Mouse (Mus musculus): ENCODE results near the gene Iqcn.
A peak's percentile ranks its signal among the peaks of the same experiment; 100 is the strongest.

Iqcn gene

DNA sequence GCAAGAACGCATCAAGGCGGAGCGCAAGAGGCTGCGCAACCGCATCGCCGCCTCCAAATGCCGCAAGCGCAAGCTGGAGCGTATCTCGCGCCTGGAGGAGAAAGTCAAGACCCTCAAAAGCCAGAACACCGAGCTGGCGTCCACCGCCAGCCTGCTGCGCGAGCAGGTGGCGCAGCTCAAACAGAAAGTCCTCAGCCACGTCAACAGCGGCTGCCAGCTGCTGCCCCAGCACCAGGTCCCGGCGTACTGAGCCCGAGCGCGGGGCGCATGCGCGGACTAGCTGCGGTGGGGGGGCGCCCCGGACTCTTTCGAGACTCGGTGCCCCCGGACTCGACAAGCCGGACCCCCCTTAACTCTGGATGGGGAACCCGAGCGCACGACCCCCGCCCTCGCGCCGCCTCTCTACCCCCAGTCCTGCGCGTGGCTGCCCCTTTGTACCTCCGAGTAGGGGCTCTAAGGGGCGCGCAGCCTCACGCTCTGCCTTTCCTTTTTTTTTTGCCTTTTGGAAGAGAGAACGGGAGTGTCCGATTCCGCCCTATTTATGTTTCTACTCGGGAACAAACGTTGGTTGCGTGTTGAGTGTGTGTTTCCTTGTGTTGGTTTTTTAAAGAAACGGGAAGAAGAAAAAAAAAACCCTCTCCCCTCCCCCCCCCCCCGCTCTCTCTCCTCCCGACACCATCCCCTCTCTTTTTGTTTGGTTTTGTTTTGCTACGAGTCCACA, 3.3 kb upstream of the Iqcn start:
- DNase-seq (ENCODE audit: low read depth, low spot score), result peak; percentile 88

DNA sequence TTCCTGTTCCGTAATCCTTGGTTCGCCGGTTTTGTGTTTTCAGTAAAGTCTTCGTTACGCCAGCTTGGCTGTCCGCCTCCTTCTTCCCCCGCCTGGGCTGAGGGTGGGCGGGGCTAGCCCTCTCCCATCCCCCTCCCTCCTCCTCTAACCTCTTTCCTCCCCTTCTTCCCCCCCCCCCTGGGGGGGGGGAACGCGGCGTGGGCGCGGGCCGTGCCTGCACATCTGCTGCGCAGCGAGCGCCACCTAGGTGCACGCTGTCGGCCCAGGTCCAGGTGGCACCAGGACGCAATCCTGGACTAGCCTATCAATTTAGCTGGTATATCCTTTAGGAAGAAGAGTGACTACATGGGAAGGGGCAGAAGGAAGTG, 2.7 kb upstream of the Iqcn start:
- DNase-seq (ENCODE audit: low read depth, low spot score), result peak; percentile 96

DNA sequence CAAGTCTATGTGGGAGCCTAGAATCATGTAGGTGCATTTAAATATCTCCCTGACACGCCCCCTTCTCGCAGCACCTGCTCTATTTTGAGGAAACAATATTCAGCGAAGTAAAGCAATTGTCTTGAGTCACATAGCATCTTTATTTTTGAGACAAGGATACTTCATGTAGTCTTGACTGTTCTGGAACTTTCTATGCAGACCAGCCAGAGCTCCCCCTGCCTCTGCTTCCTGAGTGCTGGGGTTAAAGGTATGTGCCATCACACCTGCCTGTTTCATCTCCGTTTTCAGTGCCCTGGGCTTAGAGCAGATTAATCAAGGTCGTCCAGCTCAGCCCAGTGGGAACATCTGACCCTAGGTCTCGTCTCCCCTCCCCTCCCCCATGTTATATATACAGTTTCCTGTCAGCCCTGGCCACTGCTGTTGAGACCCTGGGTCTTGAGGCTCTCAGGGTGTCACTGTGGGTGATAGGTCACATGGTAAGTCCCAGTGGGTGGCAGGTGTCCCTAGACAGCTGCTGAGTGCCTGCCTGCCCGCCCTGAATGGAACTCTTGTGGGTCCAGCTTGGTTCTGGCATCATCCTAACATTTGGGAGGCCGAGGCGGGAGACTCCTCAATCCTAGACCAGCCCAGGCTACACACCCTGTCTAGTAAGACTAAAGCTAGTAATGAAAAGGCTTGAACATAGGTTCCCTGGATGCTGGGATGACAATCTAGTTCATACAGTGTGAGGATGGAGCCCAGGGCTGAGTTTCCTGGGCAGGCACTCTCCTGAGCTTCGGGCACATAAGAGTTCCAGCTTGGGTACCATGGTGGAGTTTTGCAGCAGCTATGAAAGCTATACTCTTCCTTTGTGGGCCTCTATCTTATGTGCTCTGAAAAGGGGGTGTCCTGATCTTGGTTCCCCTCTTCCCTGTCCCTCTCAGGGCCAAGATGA, 1.9 kb upstream of the Iqcn start:
- no peak for DNase-seq (ENCODE audit: low read depth, low spot score)

DNA sequence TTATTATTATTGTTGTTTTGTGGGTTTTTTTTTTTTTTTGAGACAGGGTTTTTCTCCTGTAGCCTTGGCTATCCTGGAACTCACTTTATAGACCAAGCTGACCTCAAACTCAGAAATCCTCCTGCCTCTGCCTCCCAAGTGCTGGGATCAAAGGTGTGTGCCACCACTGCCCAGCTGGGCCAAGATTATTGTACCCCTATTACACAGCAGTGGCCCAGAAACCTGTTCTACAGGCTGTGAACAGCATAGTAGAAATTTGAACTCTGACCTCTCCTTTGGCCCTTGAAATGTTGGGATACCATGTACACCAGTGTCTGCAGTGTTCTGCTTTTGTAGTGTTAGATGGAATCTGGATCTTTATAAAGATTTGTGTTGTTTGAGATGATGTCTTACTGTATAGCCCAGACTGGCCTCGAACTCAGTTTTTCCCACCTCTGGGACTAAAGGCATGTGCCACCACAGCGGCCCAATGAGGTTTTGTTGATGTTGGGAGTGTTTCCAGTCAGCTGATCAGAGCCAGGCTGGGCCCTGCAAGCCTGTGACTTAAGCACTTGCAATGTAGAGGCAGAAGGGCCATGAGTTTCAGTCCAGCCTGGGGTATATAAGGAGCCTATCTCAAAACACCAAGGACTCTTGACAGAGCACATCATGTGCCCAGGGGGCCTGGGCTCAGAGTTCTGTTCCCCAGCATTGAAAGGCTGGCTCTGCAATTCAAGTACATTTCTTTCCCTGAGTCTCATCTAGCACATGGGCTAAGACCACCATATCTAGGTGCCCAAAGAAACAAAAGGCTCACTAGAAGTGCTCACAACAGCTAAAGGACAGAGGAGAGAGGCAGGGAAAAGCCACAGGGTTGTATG, 1.0 kb upstream of the Iqcn start:
- DNase-seq (ENCODE audit: low read depth, low spot score), result no peak

DNA sequence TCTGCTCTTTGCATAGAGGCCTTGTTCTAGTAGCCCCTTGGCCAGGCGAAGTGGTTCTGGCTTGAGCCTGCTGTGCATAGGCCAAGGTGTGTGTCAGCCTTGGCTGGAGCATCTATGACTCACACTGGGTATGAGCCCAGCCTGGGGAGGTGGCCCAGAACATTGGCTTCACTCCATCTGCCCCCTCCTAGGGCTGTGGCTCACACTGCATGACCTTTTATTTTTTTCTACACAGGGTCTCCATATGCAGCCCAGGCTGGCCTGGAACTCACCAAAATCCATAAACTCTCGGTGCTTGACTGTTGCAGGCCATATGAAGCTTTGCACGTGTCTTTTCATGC, 445 bp upstream of the Iqcn start:
- peak; percentile 93 for DNase-seq (ENCODE audit: low read depth, low spot score)

DNA sequence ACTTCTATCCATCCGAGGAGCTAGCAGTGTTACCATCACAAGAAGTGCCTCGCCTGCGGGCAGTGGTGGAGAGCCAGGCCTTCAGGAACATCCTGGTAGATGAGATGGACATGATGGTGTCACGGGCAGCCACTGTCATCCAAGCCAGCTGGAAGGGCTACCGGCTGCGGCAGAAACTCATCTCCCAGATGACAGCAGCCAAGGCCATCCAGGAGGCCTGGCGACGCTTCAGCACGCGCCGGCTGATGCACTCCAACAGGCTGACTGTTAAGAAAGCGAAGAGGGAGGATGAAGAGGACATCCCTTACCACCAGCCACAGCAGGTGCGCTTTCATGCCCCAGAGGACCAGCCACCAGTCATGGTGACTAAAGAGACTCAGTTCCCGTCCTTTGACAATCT, 5.0 kb downstream of the Iqcn start:
- DNase-seq (ENCODE audit: low read depth, low spot score), result no peak

DNA sequence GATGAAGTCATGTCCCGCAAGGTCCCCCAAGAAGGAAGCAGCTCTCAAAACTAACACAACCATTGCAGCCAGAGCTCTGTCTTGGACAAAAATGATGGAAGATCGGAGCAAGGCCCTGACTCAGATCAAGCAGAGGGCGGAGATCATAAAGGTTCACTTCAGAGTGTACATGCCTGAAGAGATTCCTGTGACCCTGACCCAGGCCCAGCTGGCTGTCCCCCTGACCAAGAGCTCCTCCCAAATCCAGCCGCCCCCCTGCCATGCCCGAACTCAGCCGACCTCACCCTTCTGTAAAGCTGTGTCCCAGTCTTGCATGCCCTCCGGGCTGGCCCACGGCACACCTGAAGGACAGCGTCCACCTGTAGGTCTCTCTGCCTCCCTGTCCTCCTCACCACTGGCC, 6.5 kb downstream of the Iqcn start:
- DNase-seq (ENCODE audit: low read depth, low spot score), result no peak

DNA sequence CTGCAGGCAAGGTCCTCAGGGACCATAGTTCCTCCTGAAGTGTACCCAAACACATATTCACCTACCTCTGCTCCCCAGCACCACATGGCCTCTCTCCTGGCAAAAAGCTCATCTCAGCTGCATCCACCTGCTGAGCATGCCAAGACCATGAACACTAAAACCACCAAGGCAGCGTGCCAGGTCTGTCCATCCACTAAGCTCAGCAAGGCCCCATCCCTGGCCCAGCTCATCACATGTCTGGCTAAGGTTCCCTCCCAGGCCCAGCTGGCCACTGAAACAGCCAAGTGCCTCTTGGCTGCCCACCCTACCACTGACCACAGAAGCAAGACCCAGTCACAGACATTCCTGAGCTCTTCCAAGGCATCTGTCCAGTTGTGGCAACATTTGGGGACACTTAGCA, 7.0 kb downstream of the Iqcn start:
- peak; percentile 81 for DNase-seq (ENCODE audit: low read depth, low spot score)

DNA sequence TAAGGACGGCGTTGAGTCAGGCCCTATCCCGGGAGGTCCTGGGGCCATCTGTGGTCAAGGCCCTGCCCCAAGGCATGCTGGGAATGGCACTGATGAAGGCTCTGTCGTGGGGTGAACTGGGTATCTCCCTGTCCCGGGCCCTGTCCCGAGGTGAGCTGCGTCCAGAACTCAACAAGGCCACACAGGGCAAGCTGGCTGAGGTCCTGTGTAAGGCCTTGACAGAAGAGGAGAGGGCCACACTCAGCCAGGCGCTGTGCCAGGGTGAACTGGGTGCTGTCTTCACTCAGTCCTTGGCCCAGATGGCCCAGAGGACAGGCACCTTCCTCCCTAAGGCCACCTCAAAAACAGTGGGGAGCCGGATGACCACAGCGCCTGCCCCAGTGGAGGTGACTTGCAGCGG, 7.8 kb downstream of the Iqcn start:
- DNase-seq (ENCODE audit: low read depth, low spot score), result no peak

DNA sequence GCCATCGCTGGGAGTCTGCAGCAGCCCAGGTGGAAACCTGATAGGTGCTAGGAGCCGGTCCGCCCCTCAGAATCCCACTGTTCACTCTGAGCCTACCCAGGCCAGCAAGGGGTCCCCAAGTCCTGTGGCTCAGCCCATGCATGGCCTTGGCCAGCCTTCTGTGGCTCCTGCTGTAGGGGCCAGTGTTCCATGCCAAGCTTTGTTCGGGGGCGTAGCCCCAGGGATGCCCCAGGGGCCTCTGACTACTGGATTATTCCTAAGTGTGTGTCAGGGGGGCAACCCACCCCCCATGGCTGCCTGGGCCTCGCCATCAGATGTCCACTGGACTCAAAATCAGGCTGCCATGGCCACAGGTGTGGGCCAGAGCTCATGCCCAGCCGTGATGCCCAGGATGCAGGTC, 10.7 kb downstream of the Iqcn start:
- DNase-seq (ENCODE audit: low read depth, low spot score), result no peak

DNA sequence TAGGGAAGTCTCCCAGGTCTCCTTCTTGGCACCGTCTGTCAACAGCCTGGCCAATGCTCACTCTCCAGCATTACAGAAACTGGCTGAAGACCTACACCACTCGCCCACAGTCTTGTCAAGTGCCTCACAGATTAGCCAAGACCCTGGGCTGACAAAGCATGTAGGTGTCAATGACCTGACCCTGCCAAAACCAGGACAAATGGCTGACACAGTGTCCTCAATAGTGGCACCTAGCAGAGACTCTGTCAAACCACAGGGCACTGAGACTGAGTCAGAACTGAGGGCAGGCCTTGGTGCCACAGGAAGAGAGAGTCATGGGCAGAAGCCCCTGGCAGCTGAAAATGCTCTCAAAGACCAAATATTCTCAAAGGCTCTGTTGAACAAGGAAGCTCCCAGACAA, 11.8 kb downstream of the Iqcn start:
- no peak for DNase-seq (ENCODE audit: low read depth, low spot score)

DNA sequence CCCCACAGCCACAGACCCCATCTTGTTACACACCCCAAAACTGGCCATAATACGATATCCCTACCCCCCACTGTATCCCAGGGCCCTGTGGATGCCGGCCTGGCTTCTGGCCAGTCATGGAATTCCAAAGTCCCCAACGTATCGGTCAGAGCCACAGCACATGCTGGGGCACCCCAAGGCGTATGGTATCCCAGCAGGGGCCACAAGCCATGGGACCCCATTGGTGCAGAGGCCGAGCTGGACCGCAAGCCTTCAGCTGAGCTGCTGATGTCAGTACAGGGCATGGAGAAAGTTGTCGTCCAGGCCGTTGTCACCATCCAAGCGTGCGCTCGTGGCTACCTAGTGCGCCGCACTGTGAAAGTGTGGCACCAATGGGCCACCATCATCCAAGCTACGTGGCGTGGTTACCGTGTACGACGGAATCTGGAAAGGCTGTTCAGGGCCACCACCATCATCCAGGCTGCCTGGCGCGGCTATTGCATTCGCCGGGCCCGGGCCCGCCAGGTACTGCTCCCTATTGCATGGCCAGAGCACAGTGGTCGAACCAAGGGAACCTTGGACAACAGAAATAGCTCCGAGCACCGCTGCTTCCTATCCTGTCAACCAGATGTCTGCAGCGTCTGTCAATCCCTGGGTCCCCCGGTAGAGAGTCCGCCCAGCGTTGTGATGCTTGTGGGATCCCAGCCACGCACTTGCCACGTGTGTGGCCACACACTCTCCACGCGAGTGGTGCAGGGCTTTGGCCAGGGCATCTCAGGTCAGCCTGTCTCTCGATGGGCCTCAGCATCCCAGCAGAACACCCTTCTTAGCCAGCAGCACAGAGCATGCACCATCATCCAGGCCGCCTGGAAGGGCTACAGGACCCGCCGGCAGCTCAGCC, 13.5 kb downstream of the Iqcn start:
- no peak for DNase-seq (ENCODE audit: low read depth, low spot score)

DNA sequence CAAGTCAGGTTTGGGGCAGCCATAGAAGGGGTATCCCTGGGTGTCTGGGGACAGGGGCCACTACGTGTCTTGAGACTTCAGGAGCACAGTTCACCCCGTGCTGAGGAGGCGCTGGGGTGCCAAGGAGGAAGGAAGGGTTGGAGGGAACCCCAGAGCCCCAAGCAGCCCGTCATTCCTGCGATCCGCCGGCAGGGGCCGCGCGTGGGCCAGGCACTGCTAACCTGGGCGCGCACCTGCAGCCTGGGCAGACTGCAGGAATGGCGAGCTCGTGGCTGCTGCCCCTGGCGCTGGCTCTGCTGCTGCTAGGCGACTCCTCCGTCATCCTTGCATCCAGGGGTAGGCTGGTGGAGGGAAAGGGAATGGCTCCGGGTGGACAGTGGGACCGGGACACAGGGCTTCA, 15.0 kb downstream of the Iqcn start, which contains the start of gene Gm3336:
TSS of gene Gm3336 (plus strand) at position 247 of the 400 bp plus-strand sequence.
- no peak for DNase-seq (ENCODE audit: low read depth, low spot score)

DNA sequence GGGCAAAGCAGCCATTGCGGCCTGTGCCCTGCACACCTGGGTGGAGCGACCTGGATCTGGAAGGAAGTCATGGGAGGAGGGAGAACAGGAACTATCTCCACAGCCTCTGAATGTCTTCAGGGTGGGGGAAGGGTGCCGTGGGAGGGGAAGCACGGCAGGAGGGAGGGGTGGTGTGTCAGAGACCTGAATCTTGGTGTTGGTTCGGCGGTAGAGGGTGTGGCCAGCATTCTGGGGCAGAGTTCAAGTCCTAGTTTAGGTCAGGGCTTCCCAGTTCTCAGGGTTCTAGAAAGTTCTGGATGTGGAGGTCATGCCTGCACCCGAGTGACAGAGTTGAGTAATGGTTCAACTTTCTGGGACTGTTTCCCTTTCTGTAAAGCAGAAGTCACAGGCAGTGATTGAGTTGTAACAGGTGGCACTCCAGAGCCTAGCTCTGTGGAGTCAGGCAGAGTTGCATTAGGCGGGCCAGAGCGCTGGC, 16.6 kb downstream of the Iqcn start:
- DNase-seq (ENCODE audit: low read depth, low spot score), result no peak

DNA sequence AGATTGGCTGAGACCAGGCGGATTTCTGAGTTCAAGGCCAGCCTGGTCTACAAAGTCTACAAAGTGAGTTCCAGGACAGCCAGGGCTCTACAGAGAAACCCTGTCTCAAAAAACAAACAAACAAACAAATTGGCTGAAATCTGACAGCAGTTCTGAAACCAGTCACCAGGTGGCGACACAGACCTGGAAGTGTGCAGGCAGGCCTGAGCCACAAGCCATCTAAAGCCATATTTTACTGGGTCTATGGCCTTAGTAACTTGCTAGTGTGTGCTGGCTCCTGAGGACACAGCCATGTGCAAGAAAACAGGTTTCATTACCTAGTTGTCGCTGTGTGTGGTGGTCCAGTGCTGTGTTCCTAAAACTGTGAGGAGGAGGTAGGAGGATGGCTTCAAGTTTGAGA, 17.5 kb downstream of the Iqcn start:
- DNase-seq (ENCODE audit: low read depth, low spot score), result peak; percentile 71

DNA sequence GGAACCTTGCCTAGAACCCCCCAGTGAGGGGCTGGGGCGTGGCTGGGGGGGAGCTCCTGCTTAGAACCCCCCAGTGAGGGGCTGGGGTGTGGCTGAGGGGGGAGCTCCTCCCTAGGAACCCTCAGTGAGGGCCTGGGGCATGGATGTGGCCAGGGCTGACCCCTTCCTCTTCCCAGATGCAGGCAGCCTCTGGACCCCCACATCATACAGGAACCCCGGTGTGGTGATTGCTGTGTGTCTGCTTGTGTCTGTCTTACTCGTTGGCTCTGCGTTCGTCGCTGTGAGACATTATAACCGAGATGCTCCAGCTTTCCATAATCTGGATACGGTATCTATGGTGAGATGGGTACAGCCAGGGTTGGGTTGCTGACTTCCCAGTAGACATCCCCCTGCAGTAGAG, 18.3 kb downstream of the Iqcn start:
- DNase-seq (ENCODE audit: low read depth, low spot score), result no peak

DNA sequence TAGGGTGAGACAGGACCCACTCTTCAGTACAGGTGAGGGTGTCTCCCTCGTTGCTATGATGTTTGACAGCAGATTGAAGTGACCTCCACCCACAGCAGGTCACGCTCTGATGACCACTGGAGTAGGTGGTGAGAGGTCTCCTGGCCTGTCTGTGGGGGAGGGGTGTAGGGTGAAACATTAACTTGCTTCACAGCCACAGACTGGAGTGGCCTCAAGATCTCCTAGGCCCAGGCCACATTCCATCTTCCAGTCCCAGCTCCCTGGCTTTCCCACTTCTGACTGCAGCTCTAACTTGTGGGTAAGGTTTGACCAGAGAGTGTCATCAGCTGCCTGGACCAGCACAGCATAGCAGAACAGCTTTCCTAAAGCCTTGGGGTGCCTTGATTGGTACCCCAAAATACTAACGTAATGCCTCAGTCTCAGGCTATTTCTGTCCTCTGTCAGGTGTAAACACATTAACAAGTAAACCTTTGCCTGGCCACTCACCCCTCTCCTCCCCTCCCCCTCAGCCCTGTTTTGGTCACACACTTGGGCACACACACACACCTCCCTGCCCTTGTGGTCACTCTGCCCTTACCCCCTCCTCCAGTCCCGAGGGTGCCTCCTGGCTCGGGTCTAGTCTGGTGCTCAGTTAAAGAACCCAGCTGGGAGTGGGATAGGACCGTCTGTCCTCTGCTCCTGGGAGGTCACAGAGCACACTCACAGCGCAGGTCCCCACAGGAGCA, 20.4 kb downstream of the Iqcn start, which contains the start of gene Pde4c:
TSS of gene Pde4c (plus strand) at position 235 of the 725 bp plus-strand sequence.
- no peak for DNase-seq (ENCODE audit: low read depth, low spot score)

DNA sequence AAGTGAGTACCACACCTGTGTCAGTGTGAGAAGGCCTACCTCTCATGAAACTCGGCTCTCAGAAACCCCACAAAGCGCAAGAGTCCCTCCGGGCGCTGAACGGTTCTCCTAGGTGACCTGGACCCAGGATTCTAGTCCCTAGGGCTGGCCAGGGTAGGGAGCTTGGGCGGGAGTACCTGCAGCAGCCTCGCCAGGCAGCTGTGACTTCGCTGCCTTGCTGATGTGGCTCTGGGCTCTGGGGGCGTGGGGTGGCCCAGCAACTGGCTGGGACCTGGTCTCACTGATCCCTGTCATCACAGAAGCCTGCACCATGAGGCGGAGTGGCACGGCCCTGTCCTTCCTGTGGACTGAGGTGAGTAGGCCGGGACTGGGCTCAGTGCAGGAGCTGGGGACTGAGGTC, 21.0 kb downstream of the Iqcn start:
- DNase-seq (ENCODE audit: low read depth, low spot score), result no peak

DNA sequence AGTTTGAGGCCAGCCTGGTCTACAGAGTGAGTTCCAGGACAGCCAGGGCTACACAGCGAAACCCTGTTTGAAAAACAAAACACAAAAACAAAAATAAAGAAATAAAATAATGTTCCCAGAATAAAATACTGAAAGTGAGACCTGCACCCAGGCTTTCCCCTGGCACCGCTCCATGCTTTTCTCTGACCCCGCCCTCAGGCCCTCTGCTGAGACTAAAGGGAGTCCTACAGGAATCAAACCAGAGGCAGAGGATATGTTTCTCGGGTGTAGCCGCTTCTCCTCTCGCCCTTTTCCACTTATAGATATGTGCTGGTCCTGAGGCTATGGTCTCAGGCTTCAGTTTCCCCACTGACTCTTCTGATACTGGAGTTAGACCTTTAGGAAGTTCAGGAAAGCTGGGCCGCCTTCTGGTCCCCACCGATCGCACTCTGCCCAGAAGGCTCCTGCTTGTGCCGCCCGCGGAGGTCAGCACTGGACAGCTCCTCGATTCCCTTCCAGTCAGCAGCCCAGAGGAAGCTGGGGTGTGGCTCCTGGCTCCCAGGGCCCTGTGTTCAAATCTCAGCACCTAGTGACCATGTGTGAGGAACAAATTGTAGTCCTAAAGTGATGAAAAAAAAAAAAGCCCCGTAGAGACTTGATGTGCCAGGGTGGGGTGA, 22.7 kb downstream of the Iqcn start:
- no peak for DNase-seq (ENCODE audit: low read depth, low spot score)

DNA sequence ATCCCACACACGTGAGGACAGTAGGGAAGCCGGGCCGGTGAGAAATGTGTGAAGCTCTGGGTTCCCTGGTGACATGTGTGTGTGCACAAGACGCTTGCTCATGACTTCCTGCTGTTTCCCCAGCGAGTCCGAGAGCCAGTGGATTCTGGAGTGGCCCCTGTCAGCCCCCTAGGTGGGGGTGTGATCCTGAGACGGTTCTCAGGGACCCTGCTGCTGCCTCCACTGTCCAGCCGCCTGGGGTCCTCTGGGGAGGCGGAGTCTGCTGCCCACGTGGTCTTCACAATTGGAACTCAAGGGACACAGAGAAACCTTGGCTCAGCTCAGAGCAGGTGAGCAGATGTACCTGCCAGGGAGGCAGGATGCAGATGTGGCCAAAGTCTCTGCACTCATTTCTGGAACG, 23.5 kb downstream of the Iqcn start:
- DNase-seq (ENCODE audit: low read depth, low spot score), result no peak
